Mouse (Mus musculus) spleen, adult 12 weeks (tissue): Measurements from ENCODE around the gene Gm10300.

Source experiments
- DNase-seq: peaks from one replicate; pipeline ENCODE4 v3.0.0; 2022; ENCODE audit warnings: low spot score

Gene Gm10300

DNA sequence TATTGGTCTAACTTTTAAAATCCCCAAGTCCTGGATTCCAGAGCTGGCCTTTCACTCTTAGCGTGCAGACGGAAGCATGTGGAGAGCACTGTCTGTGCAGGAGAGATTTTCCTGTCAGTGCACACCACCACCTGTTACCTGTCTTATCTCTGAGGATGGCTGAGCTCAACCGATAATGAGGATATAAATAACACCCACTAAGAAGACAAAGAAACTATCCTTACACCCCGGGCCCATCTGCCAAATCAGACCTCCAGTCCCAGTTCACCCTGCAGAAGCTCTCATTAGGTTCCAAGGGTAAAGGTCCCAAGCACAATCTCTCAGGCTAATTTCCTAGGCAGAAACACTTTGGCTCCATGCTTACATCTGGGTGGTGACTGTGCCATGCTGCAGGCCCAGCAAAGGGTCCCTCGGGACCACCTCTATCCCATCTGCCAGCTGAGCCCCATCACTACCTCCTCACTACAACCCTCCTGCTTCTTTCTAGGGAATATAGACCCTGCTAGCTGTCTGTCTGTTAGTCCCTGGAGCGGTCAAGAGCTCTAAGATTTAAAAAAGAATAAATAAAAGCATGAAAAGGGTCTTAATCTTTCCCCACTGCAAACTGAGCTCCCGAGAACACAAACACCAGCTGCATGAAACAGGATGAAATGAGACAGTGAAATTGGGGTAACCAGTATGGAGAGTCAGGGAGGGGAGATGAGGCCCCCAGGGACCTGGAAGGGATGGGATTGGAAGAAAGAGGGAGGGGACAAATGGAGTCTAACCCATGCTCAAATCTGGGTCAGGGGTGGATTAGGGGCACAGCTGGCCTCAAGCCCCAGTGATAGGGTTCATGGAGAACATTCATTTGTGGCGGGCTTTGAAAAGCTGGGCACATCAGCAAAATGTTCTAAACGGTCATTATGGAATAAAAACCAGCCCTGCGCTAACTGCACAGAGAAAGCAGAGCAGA is 22.9 kb upstream of the Gm10300 start:
- no peak for DNase-seq

DNA sequence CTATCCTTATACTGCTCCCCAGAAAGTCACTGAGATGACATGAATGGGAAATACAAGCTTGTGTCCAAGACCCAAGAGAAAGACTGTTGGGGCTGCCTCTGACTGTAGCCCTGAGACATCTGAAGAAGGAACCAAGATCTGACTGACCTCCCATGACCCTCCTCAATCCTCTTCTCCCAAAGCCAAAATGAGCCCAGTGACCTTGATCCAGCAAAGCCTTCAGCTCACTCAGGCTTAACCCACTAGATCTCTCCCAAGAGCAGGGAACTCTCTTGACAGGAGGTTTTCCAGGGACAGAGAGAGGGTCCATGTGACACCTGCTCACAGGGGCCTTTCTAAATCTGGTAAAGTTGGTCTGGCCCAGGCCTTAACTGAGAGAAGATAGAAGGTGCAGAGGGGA is 17.2 kb upstream of the Gm10300 start:
- DNase-seq, result no peak

DNA sequence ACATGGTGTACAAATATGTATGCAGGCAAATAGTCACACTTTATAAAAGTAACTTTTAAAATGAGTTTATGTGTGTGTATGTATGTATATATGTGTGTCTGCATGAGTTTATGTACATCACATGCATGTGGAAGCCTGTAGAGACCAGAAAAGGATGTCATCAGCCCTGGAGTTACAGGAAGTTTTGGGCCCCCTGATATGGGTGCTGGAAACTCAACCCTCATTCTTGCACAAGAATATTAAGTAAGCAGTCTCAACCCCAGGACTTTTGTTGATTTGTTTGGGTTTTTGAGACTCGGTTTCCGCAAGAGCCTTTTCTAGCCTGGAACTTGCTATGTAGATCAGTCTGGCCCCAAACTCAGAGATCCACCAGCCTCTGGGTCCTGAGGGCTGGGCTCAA is 15.0 kb upstream of the Gm10300 start:
- no peak for DNase-seq

DNA sequence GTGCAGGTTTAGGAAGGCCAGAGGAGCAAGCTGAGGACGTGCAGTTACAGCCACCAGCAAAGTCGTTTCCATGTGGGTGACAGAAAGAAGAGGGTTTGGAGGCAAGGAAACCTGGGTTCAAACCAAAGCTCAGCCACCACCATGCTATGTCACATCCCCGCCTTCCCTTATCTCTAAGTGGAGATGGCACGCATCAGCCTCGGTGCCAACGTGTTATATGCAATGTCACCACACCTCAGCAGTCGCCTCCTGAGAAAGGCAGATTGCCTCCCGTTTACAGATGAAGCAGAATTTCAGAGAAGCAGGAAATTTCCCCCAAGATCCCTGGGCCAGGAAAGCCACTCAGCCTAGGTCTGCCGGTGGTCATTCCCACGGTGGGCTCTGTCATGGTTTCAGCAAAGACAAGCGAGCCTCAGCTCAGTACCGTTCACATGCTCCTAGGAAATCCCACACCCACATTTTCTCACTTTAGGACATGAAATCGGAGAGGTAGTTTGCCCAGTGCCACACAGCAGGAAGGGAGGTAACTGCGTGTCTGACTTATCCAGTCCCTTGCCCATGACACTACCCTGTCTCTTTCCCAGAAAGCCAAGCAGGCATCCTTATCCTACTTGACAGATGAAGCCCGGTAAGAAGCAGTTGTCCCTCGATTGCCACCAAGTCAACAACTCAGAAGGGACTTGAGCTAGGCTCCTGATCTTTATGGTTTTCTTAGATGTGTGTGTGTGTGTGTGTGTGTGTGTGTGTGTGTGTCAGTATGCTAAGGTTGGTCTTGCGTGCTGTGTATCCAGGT is 14.3 kb upstream of the Gm10300 start:
- DNase-seq, result peak; percentile 34

DNA sequence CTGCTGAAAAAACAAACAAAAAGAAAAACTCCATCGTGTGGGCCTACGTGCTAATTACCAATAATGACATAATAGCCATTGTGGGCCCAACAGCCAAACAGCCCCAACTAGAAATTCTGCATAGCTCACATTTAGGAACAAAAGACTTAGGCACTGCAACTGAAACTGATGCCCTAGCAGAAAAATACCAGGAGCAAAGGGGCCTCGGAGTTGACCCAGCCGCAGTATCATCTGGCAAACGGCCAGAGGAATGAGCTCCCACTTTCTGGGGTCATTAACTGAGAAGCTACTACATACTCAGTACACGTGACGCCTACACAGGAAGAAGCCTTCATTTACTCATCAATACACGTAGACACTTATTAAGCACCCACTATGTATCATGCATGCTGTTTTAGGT is 12.2 kb upstream of the Gm10300 start:
- no peak for DNase-seq

DNA sequence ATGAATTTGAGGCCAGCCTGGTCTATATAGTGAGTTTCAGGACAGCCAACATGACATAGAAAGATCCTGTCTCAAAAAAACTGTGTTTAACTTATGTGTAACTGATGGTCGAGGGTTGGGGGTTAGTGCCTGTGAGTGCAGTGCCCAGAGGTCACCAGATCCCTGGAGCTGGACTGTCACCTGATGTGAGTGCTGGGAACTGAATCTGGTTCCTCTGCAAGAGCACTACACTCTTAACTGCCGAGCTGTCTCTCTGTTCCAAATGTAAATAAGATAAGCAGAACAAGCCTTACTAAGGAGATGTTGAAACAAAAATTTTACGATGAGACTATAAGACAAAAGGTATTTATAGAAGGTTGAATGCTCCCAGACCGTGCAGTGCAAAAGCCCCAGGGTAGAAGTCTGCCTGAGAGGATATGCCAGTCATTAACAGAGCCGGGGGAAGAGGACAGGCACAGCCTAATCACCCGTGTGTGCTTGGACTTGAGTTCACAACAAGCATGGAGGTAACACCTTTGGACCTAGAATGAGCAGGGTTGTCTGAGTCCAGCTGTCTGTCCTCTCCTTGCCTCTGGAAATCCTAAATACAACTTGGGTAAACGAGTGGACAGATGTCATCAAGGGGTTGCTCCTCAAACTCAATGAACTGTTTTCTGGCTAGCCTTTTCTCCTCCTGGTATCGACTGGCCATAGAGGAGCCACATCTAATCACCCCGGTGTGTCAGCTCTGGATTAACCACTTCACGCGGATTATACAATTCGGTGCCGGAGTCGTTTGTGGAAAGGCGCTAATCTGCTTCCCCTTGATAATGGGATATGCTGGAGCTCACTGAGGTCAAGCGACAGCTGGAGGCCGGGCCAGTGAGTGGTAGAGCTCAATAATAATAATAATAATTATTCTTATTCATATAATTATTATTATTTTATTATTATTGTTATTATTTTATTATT is 11.3 kb upstream of the Gm10300 start:
- no peak for DNase-seq

DNA sequence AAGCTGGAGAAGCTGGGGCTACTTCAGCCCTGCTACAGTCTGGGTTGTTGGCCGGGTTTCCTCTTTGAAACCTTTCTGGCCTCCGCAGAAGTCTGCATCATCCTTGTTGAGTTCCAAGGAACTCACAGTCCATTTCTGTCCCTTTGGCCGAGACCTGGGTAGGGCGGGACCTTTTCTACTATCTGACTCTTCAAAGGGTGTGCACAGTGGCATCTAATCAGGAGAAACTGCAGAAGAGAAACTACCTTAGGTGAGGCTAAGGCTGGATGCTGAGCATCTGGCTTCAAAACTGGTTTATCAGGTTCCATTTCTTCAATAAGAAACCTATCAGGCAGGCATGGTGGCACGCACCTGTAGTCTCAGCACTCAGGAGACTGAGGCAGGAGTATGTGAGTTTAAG is 9.9 kb upstream of the Gm10300 start:
- DNase-seq, result no peak

DNA sequence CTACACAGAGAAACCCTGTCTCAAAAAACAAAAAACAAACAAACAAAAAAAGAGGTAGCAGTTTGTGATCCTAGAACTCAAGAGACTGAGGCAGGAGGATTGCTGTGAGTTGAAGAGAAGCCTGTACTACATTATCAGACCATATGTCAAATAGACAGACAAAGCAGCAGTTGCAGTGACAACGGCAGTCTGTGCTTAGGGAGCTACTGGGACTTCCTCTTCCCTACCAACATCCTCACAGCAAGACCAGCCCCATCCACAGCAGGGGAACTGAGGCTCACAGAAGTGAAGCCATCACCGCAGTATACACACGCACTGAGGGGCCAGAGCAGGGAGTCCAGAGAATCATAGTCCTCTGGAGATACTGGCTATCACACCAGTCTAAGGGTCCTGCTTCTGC is 8.9 kb upstream of the Gm10300 start:
- DNase-seq, result no peak

DNA sequence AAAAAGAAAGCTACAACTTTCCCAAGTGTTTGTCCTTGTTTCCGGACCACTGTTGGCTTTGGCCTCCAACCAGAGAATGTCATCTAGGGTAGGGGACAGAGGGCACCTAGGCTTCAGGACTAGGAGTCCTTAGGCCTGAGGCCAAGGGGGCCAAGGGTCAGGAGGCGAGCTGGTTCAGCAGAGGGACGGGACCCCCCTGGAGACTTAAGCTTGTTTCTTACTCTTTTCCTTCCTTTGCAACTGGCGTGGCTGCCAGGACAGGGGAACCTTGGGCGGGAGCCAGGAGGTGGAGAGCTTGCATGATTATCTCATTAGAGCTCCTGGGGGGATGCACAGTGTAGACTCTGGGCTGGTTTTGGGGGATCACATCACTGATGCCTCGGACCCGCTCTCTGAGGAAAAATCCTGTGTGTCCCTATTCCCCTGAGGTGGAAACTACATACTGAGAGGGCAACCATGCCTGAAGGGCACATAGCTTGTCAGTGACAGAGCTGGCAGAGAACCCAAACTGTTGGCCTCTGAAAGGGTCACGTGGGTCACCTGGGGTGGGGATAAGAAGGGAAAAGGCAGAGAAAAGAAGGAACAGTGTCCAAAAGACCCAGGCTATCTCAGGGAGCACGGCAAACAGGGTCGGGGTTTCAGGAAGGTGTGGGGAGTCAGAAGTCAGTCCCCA is 8.3 kb upstream of the Gm10300 start:
- DNase-seq, result no peak

DNA sequence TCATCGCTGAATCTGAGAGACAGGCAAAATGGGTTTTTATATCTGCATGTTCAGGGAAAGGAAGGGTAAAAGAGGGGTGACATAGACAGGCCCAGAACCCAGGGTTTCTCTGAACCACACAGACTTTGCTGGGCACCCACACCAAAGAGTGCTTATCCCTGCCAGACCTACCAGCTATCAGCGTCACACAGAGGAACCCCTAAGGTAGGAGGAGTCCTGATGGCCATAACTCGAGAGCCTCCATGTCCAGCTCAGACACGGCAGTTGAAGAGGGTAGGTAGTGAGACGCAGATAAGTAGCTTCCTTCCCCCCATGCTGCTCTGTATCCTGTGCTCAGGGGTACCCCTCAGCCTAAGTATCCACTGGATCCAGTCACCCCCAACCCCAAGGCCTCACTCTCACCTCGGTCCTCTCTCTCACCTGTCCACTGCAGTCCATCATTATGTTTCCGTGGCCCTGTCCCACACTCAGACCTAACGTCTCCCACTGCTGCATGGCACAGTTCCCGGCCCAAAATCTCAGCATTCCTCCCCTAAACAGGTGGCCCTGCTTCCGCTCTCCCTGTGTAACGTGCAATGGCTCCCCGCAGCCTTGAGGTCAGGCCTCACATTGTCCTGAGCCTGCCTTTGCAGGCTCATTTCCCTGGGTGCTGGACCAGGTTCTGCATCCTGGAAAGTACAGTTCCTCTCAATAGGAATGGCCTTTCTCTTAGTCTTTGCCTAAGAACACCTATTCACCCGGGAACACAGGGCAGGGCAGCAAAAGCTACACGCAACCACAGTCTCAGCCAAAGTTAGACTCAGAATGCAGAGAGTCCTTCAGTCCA is 7.2 kb upstream of the Gm10300 start:
- no peak for DNase-seq

DNA sequence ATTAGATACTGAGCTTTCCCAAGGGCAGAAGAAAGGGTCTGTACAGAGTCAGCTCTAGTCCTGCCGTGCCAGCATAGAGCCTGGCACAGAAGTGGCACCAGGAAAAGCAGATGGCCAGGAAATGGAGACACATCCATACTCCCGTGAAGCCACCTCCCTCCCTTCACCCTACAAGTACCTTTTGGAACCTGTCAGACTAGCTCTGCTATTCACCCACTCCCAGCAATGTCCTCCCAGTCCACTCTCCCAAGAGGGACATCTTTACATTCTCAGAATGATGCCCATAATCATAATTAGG is 6.6 kb upstream of the Gm10300 start:
- no peak for DNase-seq

DNA sequence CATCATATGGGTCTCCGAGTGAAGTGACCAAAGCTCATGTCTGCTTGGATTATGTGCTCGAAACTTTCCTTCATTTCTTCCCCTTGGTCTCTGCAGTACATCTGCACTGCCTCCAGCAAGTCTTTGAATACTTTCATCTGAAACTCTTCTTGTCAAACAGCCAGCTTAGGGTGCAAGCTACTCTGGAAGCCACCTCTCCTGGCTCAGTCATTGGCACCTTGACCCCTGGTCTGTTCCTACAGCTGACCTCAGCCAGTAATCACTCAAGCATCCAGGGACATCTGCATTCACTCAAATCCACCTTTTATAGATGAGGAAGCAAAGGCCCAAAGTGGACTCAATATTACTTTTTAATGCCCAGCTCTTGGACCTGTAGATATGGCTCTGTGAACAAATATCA is 2.8 kb upstream of the Gm10300 start:
- DNase-seq, result no peak

DNA sequence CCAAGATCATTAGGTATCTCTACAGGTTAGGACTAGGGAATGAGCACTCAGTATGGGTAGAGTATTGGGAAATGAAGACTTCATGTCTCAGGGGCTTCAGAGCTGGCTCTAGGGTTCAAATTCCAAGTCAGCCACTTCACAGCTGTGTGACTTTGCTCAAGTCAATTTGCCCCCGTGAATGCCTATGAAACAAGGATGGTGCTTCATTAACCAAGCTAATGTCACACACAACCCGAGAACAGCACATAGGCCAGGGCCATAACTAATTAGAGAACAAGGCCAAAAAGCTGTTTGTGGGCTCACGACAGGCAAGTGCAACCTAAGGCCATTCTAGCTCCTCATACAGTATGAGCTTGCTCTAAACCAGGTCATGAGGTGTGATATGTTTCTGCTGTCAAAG is 2.3 kb upstream of the Gm10300 start:
- no peak for DNase-seq

DNA sequence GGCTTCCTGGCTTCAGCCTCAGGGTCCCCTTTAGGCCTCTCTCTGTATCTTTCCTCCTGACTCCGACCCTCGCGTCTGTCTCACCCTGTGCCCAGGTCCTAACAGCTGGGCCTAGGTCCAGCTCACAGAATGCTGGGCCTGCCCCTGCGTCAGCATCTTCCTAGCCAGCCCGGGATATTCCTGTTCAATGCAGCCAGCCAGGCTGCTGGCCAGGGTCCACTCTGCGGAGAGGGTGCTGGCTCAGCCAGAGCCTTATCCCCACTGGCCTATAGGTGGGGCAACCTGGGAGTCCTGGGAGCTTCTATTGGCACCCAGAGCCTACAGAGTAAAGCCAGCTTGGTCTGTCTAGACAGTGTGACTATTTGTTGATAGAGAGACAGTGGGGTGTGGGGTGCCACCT is 1.6 kb upstream of the Gm10300 start:
- DNase-seq, result no peak

DNA sequence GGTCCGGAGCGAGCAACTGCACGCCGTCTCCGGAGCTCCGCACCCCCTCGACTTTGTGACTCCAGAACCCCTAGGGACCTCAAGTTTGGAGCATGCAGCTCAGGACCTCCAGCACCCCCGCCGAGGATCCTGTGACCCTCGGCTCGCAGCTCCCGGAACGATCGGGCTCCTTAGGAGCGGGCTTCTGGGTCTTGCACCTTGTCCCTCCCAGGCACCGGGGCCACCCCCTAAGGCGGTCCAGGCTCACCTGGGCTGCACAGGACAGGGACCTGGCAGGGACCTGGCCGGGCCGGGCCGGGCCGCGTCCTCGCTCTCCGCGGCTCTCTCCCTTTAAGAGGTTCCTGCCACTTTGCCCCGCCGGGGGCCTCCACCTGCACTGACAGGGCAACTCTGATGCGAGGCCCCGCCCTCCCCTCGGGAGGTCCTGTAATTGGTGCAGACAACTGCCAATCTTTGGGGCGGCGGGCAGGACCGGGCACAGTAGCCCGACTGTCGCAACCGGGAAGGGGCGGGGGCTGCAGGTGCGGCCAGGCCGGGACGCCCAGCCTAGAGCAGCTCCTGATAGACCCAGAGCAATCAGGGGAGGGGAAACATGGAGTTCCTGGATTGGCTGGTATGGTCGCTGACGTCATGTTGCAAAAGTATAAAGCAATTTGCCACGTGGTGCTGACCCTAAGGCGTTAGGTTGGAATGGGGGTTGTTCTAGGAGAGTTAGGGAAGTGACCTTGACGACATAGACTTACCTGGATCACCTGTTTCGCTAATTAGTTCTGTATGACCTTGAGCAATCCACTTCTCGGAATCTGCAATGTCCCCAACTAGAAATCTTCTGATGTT is 654 bp downstream of the Gm10300 start, which contains the start of gene Epb41:
Gene Epb41 (minus strand): TSS at position 389 of the 837 bp plus-strand sequence.
- DNase-seq, result peak; percentile 100

DNA sequence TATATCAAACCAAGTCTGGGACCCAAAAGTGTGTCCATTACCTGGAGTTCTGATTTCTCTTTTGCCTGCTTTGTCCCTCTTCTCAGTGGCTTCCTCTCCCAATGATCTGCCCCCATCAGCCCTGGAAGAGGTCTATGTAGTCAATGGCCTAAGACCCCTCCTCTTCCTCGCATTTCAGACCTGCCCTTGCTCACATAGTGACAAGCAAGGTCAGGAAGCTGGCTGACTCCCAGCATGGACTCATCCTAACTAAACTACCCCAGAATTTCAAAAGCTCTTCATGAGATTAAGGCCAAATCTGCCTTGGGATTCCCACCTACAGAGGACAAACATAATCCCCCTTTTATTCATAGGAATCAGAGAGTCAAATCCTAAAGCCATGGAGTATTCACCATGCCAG is 1.3 kb downstream of the Gm10300 start:
- no peak for DNase-seq

DNA sequence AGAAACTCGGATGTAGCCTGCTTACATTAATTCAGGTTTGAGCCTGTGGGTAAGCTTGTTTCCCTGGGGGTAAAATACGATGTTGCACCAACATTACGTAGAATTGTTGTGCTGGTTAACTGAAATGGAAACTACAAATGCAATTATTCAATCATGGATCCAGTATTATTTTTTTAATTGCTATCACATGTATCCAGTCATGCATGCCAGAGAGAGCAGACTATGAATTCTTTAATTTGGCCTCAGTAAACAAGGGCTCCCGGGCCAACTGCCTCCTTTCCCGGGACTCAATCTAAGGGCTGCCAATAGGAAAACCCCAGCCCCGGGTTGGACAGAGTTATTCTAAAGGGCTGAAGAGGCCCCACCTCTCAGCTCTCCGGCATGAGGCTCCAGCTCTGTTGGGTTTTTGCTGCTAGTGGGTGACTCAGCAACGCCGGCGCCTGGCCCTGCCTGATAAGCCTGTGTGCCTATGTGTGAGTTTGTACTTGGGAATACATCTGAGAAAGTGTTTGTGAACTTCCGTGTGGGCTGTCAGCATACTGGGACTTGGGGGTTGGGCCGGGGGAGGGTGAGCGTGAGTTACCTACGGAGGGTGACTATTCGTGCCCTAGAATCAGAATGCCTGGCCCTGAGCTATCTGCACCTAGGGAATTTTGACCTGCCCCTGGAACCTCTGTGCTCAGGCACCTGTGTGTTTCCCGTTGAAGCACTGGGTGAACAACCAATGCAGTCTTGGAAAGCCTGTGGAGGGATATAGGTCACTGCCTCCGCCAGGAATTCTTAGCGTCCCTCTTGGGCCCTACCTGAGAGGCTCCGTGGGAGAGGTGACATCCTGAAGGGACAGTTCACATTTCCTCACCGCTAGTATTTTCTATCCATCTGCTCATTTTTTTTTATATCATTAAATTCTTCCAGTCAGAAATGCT is 2.2 kb downstream of the Gm10300 start:
- DNase-seq, result peak; percentile 86

DNA sequence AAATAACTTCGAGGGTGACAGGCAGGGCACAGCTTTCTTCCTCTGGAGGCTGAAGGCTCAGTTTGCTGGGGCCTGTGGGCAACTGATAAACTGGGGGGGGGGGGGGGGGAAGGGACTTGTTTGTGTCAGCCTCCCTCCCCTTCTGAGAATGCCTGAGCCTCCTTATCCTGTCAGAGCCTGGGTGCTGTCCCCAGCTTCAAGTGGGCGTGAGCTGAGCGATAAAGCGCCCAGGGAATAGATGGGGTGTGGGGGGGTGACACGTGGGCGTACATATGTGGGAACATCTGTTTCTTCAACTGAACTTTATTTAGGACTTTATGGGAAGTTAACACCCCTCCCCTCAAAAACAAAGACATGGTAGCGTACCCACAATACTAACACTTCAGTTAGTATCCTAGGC is 2.9 kb downstream of the Gm10300 start:
- peak; percentile 75 for DNase-seq

DNA sequence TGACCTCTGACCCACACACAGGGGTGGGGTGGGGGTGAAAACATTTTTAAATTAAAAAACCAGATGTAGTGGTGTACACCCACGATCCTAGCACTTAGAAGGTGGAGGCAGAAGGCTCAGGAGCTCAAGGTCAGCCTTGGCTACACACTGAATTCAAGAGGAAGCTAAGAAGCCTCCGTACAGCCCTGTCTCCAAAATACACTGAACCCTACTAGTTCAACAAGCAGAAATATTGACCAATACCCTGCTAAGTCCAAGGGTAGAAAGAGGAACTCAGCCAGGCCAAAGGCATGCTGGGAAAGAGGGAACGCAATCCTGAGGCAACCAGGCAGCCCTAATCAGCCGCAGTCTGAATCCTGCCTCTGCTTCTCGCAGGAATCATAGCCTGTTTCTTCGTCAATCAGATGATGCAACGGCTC is 3.8 kb downstream of the Gm10300 start:
- no peak for DNase-seq
